Mouse (Mus musculus) neural tube, embryonic 11.5 days (tissue): ENCODE data around the gene Ube2c. TPM values are rescaled to one million over a fixed set of nuclear protein-coding genes. Genes with fewer than 3 reads are reported as not detected.
A peak's percentile ranks its signal among the peaks of the same experiment; 100 is the strongest.

Experiments
- ATAC-seq: fragments of 200-750 bp; cut with Nextera tagmentation; 2 replicates; pipeline ENCODE4 v1.8.0; 2017; ENCODE audit warnings: moderate number of reproducible peaks, mild to moderate bottlenecking, moderate TSS enrichment, moderate library complexity; ENCODE audit not compliant: insufficient read depth, low FRiP score, low TSS enrichment
- DNase-seq: peaks from one replicate; pipeline ENCODE4 v3.0.0-alpha.2; 2015; ENCODE audit warnings: low spot score
- H3K27ac ChIP-seq: fragments of 300-500 bp; sonication (generic); 2 replicates; pipeline ENCODE4 v1.5.1; 2014; ENCODE audit warnings: low read depth, mild to moderate bottlenecking, low read length
- H3K27me3 ChIP-seq: fragments of 300-500 bp; sonication (generic); 2 replicates; pipeline ENCODE4 v1.6.1; 2014; ENCODE audit warnings: mild to moderate bottlenecking, low read length, mixed read lengths; ENCODE audit not compliant: control insufficient read depth, insufficient read depth
- H3K36me3 ChIP-seq: fragments of 300-500 bp; sonication (generic); 2 replicates; pipeline ENCODE4 v1.6.1; 2014; ENCODE audit warnings: mild to moderate bottlenecking, low read length, moderate library complexity, mixed read lengths; ENCODE audit not compliant: control insufficient read depth, insufficient read depth
- H3K4me1 ChIP-seq: fragments of 300-500 bp; sonication (generic); 2 replicates; pipeline ENCODE4 v1.6.1; 2014; ENCODE audit warnings: low read length, mixed read lengths; ENCODE audit not compliant: control insufficient read depth, insufficient read depth
- H3K4me2 ChIP-seq: fragments of 300-500 bp; sonication (generic); 2 replicates; pipeline ENCODE4 v1.6.1; 2014; ENCODE audit warnings: low read depth, mild to moderate bottlenecking, moderate library complexity
- H3K4me3 ChIP-seq: fragments of 300-500 bp; sonication (generic); 2 replicates; pipeline ENCODE4 v1.5.1; 2014; ENCODE audit warnings: low read depth, low read length
- H3K9ac ChIP-seq: fragments of 300-500 bp; sonication (generic); 2 replicates; pipeline ENCODE4 v1.6.1; 2014; ENCODE audit warnings: mild to moderate bottlenecking, low read length
- H3K9me3 ChIP-seq: fragments of 300-500 bp; sonication (generic); 2 replicates; pipeline ENCODE4 v1.6.1; 2016; ENCODE audit warnings: low read length; ENCODE audit not compliant: control insufficient read depth
- WGBS: fragments of 180-500 bp; shearing (Covaris S2); extraction: QIAGEN DNeasy Blood & Tissue Kit; methylation state at CpG from one replicate; pipeline ENCODE4 v1.1.7; 2014; 5-methylcytosine and 5-hydroxymethylcytosine counted together
- polyA plus RNA-seq: library from polyadenylated mRNA; unstranded; fragments of >200 nt; fragmentation: Nextera tagmentation; extraction: Ambion mirVana; gene quantifications from 2 replicates; pipeline ENCODE4 v1.2.1, GENCODE M21; 2014

The Ube2c gene
- polyA plus RNA-seq, 1 experiment from 2014 or later: 449 TPM

DNA sequence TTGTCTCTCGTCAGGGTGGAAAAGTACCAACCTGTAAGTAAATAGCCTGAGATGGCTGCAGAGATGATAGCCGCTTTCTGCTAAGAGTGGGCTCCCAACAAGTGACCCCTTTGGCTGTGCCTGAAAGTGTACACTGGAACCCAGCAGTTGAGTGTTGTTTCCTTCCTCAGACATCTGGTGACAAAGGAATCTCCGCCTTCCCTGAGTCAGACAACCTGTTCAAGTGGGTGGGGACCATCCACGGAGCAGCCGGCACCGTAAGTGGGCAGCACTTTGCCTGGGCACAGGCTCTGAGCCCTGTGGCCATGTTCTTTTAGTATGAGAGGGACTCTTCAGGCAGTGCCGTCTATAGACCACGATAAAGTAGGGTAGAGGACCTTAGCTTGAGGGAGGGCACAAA lies 1.4 kb downstream of the Ube2c start:
- H3K4me1 ChIP-seq: peaks cover 18% of the 10 kb centered on the region
- ATAC-seq (no peak), DNase-seq (no peak)
- no peaks in the 10 kb centered on the region for H3K27me3 ChIP-seq
- H3K27ac ChIP-seq: no peak overlapping the region
- peak overlapping the region; percentile 89; the same call in 1 of the 2 replicates for H3K9ac ChIP-seq
- H3K9me3 ChIP-seq: no peaks in the 10 kb centered on the region
- peaks cover 8% of the 10 kb centered on the region for H3K36me3 ChIP-seq
- peak overlapping the region; percentile 97 for H3K4me3 ChIP-seq
- WGBS: 89% methylated on average over 8 of the region's 8 CpGs
- peak overlapping the region; percentile 86 for H3K4me2 ChIP-seq

DNA sequence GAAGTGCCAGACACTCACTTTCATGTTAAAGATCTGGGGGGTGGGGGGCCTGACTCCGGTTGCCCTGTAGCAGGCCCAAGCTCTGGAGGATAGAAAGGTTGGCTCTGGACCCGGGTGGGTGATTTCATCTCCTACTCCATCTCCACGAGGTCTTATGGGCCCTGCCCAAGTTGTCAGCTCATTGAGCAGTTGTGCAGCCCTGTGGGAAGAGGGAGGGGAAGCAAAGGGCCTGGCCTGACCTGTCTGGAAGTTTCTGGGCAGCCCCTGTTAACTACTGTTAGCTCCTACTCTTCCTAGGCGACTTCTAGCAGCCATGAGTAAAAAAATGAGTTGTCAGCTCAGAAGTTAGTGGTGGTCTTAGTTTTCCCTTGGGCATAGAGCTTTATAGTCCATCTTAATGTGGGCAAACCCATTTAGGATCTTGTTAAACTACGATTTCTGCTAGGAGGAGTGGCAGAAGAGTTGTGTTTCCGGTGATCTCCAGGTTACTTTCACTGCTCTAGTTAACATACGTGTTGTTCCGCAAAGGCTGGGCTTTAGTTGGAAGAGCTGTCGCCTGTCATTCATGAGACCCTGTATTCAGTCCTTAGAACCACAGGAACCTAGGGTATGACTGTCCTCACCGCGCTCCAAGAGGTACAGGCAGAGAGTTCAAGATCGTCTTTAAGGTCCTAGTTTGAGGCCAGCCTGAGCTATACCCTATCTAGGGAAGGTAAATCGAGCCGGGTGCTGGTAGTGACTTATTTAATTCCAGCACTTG lies 3.7 kb downstream of the Ube2c start:
- no peaks in the 10 kb centered on the region for H3K9me3 ChIP-seq
- no peak overlapping the region for H3K9ac ChIP-seq
- H3K36me3 ChIP-seq: peaks cover 5% of the 10 kb centered on the region; the same call in 1 of the 2 replicates
- H3K4me3 ChIP-seq: no peak overlapping the region
- no peak for DNase-seq
- no peak overlapping the region for H3K27ac ChIP-seq
- H3K27me3 ChIP-seq: no peaks in the 10 kb centered on the region
- WGBS: 79% methylated on average over 14 of the region's 14 CpGs
- H3K4me1 ChIP-seq: peaks cover 18% of the 10 kb centered on the region
- H3K4me2 ChIP-seq: no peak overlapping the region
- no peak for ATAC-seq

DNA sequence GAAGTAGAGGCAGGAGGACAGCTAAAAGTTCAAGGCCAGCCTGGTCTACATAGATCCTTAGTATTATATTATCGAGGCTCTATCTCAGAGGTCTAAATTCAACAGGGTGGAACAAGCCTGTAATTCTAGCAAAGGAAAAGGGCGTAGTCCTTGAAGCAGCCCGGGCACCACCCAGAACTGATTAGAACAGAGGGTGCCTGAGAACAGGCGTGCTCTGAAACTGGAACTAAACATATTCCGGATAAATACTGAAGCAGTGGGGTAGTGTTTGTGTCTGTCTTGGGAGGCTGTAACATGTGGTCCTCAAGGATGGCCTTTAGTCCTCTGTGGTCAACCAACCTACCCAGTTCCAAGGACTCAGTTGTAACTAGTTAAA lies 4.3 kb downstream of the Ube2c start:
- Histone ChIP-seq H3K4me3 (no peak overlapping the region), H3K27me3 (no peaks in the 10 kb centered on the region), H3K27ac (no peak overlapping the region), H3K4me1 (peaks cover 18% of the 10 kb centered on the region), H3K36me3 (peaks cover 5% of the 10 kb centered on the region; the same call in 1 of the 2 replicates), H3K4me2 (no peak overlapping the region), H3K9ac (no peak overlapping the region), H3K9me3 (no peaks in the 10 kb centered on the region)
- ATAC-seq (no peak), DNase-seq (no peak)
- 90% methylated on average over 5 of the region's 5 CpGs for WGBS

DNA sequence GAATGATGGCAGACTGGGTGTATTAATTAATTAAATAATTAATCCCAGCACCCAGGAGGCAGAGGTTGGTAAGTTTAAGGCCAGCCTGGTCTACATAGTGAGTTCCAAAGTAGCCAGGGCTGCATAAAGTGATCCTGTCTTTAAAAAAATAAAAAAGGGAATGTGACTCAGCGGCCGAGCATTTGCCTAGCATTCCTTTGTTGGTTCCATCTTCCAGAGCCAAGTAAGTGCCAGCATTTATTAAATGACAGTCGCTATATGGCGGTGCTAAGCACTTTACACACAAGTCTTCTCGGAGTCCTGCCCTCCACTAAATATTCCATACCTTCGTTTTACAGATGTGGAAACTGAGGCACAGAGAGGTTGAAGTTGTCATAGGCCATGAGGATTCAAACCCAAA lies 6.4 kb downstream of the Ube2c start:
- peaks cover 9% of the 10 kb centered on the region for H3K4me1 ChIP-seq
- H3K4me2 ChIP-seq: no peak overlapping the region
- H3K9ac ChIP-seq: no peak overlapping the region
- ATAC-seq: no peak
- no peaks in the 10 kb centered on the region for H3K9me3 ChIP-seq
- no peak overlapping the region for H3K27ac ChIP-seq
- H3K4me3 ChIP-seq: no peak overlapping the region
- WGBS: 89% methylated on average over 6 of the region's 6 CpGs
- H3K27me3 ChIP-seq: no peaks in the 10 kb centered on the region
- no peak for DNase-seq
- H3K36me3 ChIP-seq: peaks cover 5% of the 10 kb centered on the region; the same call in 1 of the 2 replicates

DNA sequence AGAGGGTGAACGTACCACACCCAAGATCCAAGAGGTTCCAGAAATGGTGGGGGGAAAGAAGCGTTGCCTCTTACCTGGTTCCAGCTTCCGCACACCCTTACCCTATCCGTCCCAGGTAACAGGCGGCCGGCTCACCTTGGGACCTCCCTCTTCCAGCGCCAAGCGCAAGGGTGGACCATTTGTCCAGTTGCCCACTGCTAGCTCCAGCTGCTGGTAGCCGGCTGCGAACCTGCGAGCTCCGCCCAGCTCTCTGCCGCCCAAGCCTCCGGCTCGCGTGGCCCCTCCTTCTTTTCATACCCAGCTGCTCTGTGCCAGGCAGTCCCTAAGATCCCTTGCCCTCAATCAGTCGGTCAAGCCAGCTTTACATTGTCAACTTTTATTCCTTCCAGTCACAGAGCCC lies 7.1 kb downstream of the Ube2c start:
- 61% methylated on average over 17 of the region's 17 CpGs for WGBS
- Histone ChIP-seq H3K27me3 (no peaks in the 10 kb centered on the region), H3K4me2 (no peak overlapping the region), H3K27ac (no peak overlapping the region), H3K4me3 (0 out of 2 replicates have a peak overlapping the region, but pooled peaks have one; percentile 1), H3K4me1 (peaks cover 3% of the 10 kb centered on the region; the same call in 1 of the 2 replicates), H3K9ac (no peak overlapping the region), H3K9me3 (no peaks in the 10 kb centered on the region), H3K36me3 (peaks cover 3% of the 10 kb centered on the region; the same call in 1 of the 2 replicates)
- ATAC-seq (no peak), DNase-seq (no peak)

DNA sequence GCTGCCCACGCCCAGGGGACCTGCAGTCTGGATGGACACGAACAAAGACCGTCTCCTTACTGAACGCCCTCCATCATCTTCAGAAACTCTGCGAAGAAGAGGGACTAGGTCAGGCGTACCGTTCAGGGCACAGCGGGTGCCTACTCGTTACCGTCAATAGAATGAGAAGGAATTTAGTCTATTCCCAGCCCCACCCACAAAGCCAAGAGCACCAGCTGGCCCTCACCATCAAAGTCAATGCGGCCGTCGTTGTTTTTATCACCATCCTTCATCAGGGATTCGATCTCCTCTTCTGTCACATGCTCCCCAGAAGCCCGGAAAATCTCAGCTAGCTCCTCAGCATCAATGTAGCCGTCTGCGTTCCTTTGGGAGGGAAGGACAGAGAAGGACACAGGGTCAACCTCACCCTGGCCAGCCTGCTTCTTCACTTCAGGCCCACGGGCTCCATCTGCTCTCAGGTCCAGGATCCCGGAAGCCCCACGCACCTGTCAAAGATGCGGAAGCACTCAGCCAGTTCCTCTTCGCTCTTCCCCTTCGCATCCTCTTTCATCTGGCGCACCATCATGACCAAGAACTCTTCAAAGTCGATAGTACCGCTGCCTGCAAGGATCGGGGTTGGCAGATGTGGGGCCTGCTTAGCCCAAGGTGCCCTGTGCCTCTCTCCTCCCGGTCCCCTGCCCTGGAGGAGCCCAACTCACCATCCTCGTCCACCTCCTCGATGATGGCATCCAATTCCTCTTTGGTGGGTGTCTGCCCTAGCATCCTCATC lies 7.7 kb downstream of the Ube2c start:
- Histone ChIP-seq H3K27me3 (no peaks in the 10 kb centered on the region), H3K4me2 (no peak overlapping the region), H3K4me1 (no peaks in the 10 kb centered on the region), H3K36me3 (no peaks in the 10 kb centered on the region), H3K4me3 (no peak overlapping the region), H3K9ac (no peak overlapping the region), H3K27ac (no peak overlapping the region), H3K9me3 (no peaks in the 10 kb centered on the region)
- ATAC-seq (no peak), DNase-seq (no peak)
- WGBS: 85% methylated on average over 30 of the region's 30 CpGs

DNA sequence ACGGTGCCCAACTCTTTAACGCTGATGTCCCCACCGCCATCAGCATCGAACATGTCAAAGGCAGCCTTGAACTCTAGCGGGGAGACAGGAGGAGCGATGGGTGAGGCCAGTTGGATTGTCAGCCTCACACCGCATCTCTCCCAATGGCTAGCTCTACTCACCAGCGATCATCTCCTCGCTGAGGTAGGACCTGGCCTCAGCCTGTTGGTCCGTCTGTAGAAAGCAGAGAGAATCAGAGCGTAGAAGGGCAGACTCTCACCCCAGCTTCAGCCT lies 8.3 kb downstream of the Ube2c start:
- H3K4me1 ChIP-seq: no peaks in the 10 kb centered on the region
- H3K4me2 ChIP-seq: no peak overlapping the region
- no peaks in the 10 kb centered on the region for H3K36me3 ChIP-seq
- 93% methylated on average over 11 of the region's 11 CpGs for whole genome bisulfite sequencing
- H3K4me3 ChIP-seq: no peak overlapping the region
- ATAC-seq (no peak), DNase-seq (no peak)
- H3K9ac ChIP-seq: no peak overlapping the region
- no peak overlapping the region for H3K27ac ChIP-seq
- no peaks in the 10 kb centered on the region for H3K9me3 ChIP-seq
- H3K27me3 ChIP-seq: no peaks in the 10 kb centered on the region

DNA sequence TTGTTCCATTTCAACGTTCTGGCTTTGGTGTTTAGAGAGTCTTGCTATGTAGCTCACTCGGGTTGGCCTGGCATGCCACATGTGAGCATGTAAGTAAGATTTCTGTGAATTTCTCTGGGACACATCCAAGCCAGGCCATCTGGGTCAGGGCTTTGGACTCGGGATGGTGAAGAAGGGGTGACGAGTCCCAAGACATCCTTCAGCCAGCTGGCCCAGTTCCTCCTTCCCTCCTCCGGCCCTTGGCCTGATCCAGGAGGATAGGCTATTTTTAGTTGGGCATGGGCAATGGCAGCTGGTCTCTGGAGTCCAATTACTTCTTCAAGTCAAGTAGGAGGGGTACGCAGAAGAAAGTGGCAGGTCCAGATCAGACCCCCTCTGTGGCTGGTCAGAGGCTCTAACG lies 9.1 kb downstream of the Ube2c start:
- Histone ChIP-seq H3K4me1 (no peaks in the 10 kb centered on the region), H3K4me3 (no peak overlapping the region), H3K36me3 (no peaks in the 10 kb centered on the region), H3K27me3 (no peaks in the 10 kb centered on the region), H3K27ac (no peak overlapping the region), H3K4me2 (no peak overlapping the region), H3K9ac (no peak overlapping the region), H3K9me3 (no peaks in the 10 kb centered on the region)
- ATAC-seq: no peak
- no peak for DNase-seq
- 82% methylated on average over 7 of the region's 7 CpGs for WGBS
